ENCODE assay signal across 8 mouse cellular contexts in the genomic region with DNA sequence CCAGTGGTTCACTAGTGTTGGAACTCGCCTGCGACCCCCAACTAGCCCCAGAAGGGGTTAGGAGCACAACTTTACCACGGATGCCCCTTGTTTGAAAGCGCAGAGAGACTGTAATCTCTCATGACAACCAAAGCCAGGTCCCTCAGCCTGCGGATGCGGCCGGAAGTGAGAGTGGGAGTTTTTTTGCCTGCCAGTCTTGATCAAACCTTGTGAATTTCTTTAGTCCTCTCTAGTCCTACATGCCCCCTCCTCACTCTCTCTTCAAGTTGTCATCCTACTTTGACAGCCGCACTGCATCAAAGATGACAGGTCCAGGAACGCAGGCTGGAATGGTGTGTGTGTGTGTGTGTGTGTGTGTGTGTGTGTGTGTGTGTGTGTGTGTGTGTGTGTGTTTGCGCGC. TPM values are rescaled to one million over a fixed set of nuclear protein-coding genes. Genes with fewer than 3 reads are reported as not detected.
A peak's percentile ranks its signal among the peaks of the same experiment; 100 is the strongest.
DNase-seq lines count a peak whose midpoint lies in the region; ATAC-seq and TF ChIP-seq lines count a peak whose summit lies in the region.

No protein-coding gene starts in this region.

- H3K36me3 ChIP-seq in hindbrain, embryonic 14.5 days (replicated peaks; ENCODE audit: control insufficient read depth, insufficient read depth), result 0 out of 2 replicates have a peak, but pooled peaks cover 4% of the 10 kb centered on the region
- H3K36me3 ChIP-seq in stomach, embryonic 16.5 days (ENCODE audit: control insufficient read depth, insufficient read depth, low read length), result no peaks in the 10 kb centered on the region

- H3K27ac ChIP-seq in gastrocnemius, adult 2 months, result peak overlapping the region; percentile 92
- H3K27ac ChIP-seq in hindbrain, embryonic 14.5 days, result peak overlapping the region; percentile 76
- peak overlapping the region; percentile 39; the same call in 1 of the 2 replicates for H3K27ac ChIP-seq in stomach, embryonic 16.5 days (ENCODE audit: low read length)

- no peak for TF ChIP-seq CTCF in gastrocnemius, adult 2 months (IDR thresholded peaks at IDR 0.05)

- peak overlapping the region; percentile 73 for H3K4me2 ChIP-seq in hindbrain, embryonic 14.5 days (replicated peaks)
- peak overlapping the region; percentile 64 for H3K4me2 ChIP-seq in stomach, embryonic 16.5 days (ENCODE audit: low read depth, low read length)

- no peaks in the 10 kb centered on the region for H3K9me3 ChIP-seq in hindbrain, embryonic 14.5 days (ENCODE audit: control insufficient read depth, low read length)
- no peaks in the 10 kb centered on the region for H3K9me3 ChIP-seq in stomach, embryonic 16.5 days (replicated peaks; ENCODE audit: control insufficient read depth, low read length)

- no peaks in the 10 kb centered on the region for H3K27me3 ChIP-seq in hindbrain, embryonic 14.5 days (ENCODE audit: control insufficient read depth, insufficient read depth, low read length)
- no peaks in the 10 kb centered on the region for H3K27me3 ChIP-seq in stomach, embryonic 16.5 days (ENCODE audit: control insufficient read depth, insufficient read depth, low read length)

- 0 out of 2 replicates have a peak, but pooled peaks cover 3% of the 10 kb centered on the region for H3K4me1 ChIP-seq in hindbrain, embryonic 14.5 days (replicated peaks; ENCODE audit: control insufficient read depth, insufficient read depth, low read length)
- H3K4me1 ChIP-seq in stomach, embryonic 16.5 days (ENCODE audit: control insufficient read depth, insufficient read depth, low read length), result no peaks in the 10 kb centered on the region

- no peak for DNase-seq in gastrocnemius, adult 2 months
- DNase-seq in gastrocnemius, adult 8-10 months (ENCODE audit: low spot score in 2 of 2), result no peak
- peak; percentile 85 for DNase-seq in CD4-positive helper T cell, adult 2 months (ENCODE audit: low read depth, low spot score)
- DNase-seq in hindbrain, embryonic 14.5 days (ENCODE audit: low spot score), result no peak
- peak; percentile 31 for DNase-seq in lung, postnatal 25 days (ENCODE audit: low spot score)
- DNase-seq in adrenal gland, postnatal 4 days (ENCODE audit: low spot score in 2 of 2), result no peak

- H3K9ac ChIP-seq in hindbrain, embryonic 14.5 days, result peak overlapping the region; percentile 72
- peak overlapping the region; percentile 83 for H3K9ac ChIP-seq in stomach, embryonic 16.5 days (ENCODE audit: low read length)

- peak; percentile 59 for ATAC-seq in common myeloid progenitor, adult 5-6 weeks (replicated peaks; ENCODE audit: low read depth, poor library complexity, severe bottlenecking)
- ATAC-seq in hindbrain, embryonic 14.5 days (ENCODE audit: low FRiP score), result no peak
- ATAC-seq in stomach, embryonic 16.5 days (ENCODE audit: insufficient read depth, low FRiP score), result peak; percentile 26; the same call in 1 of the 2 replicates

- 5% methylated on average over 11 of the region's 11 CpGs for WGBS in hindbrain, embryonic 14.5 days
- 0% methylated on average over 11 of the region's 11 CpGs for WGBS in stomach, embryonic 16.5 days

- intact Hi-C loops in gastrocnemius, adult 2 months (cut with DNase I), result loop anchor here (5.0 to 10.0 kb wide), 2 partner anchors 229 to 344 kb away; a partner anchor contains a TSS

- H3K4me3 ChIP-seq in gastrocnemius, adult 2 months, result peak overlapping the region; percentile 99
- peak overlapping the region; percentile 74 for H3K4me3 ChIP-seq in hindbrain, embryonic 14.5 days (replicated peaks; ENCODE audit: low read length)
- peak overlapping the region; percentile 87 for H3K4me3 ChIP-seq in stomach, embryonic 16.5 days (replicated peaks; ENCODE audit: low read length)

RNA-seq across cellular contexts. Expression of a gene that starts 0.5 kb away (rescaled TPM):
- total RNA-seq in gastrocnemius, adult 2 months (2021), result 10 to 100 TPM; 56.1 to 57.2 TPM
- total RNA-seq in gastrocnemius, adult 8-10 months (2022), result 10 to 100 TPM; 46.2 to 61.5 (median 53.7) TPM
- 39.8 and 43.5 TPM in 2 replicates for total RNA-seq in common myeloid progenitor, adult 5-6 weeks (2017)
- polyA plus RNA-seq in hindbrain, embryonic 14.5 days (2014; fragmentation: Nextera tagmentation; extraction: Ambion mirVana), result 27.2 and 27.4 TPM in 2 replicates
- polyA plus RNA-seq in stomach, embryonic 16.5 days (2015; fragmentation: Nextera tagmentation; extraction: Ambion mirVana), result 24.1 and 26.7 TPM in 2 replicates
- total RNA-seq in adrenal gland, postnatal 4 days (2021), result 10 to 100 TPM; 46.1 to 48.0 TPM

Comparison
In these comparisons a context has a peak if more than half of its experiments do, and no peak if none do; other contexts are left out.
1. DNase-seq: peak in CD4-positive helper T cell, adult 2 months (single experiment) and lung, postnatal 25 days (single experiment); none in gastrocnemius, adult 2 months (single experiment), gastrocnemius, adult 8-10 months (0 of 2), hindbrain, embryonic 14.5 days (single experiment) and adrenal gland, postnatal 4 days (0 of 2).
2. H3K27ac ChIP-seq: peak in every context shown above with its lines; median percentile 92 in gastrocnemius, adult 2 months; 76 in hindbrain, embryonic 14.5 days; 39 in stomach, embryonic 16.5 days.
3. Peak in every context shown above with its lines, with median percentiles within 50 percentile points of each other: H3K4me3 ChIP-seq.